Mouse (Mus musculus) stomach, embryonic 16.5 days (tissue): Measurements from ENCODE around the gene Rprd1b. TPM values are rescaled to one million over a fixed set of nuclear protein-coding genes. Genes with fewer than 3 reads are reported as not detected.

ENCODE experiments used
- ATAC-seq: fragments of 200-750 bp; cut with Nextera tagmentation; 2 replicates; pipeline ENCODE4 v1.8.0; 2017; ENCODE audit warnings: moderate number of reproducible peaks, moderate TSS enrichment; ENCODE audit not compliant: insufficient read depth, low FRiP score
- H3K27ac ChIP-seq: fragments of 300-500 bp; sonication (generic); 2 replicates; pipeline ENCODE4 v1.5.1; 2014; ENCODE audit warnings: low read length
- H3K27me3 ChIP-seq: fragments of 300-500 bp; sonication (generic); 2 replicates; pipeline ENCODE4 v1.6.1; 2014; ENCODE audit warnings: low read length, control low read depth, mixed read lengths; ENCODE audit not compliant: control insufficient read depth, insufficient read depth
- H3K36me3 ChIP-seq: fragments of 300-500 bp; sonication (generic); 2 replicates; pipeline ENCODE4 v1.6.1; 2014; ENCODE audit warnings: low read length; ENCODE audit not compliant: control insufficient read depth, insufficient read depth
- H3K4me1 ChIP-seq: fragments of 300-500 bp; sonication (generic); 2 replicates; pipeline ENCODE4 v1.6.1; 2014; ENCODE audit warnings: low read length, control low read depth, mixed read lengths; ENCODE audit not compliant: control insufficient read depth, insufficient read depth
- H3K4me2 ChIP-seq: fragments of 300-500 bp; sonication (generic); 2 replicates; pipeline ENCODE4 v1.6.1; 2014; ENCODE audit warnings: low read depth, low read length, mixed read lengths
- H3K4me3 ChIP-seq: fragments of 300-500 bp; sonication (generic); replicated peaks from 2 replicates; pipeline ENCODE4 v1.5.1; 2014; ENCODE audit warnings: mild to moderate bottlenecking, low read length
- H3K9ac ChIP-seq: fragments of 300-500 bp; sonication (generic); 2 replicates; pipeline ENCODE4 v1.6.1; 2014; ENCODE audit warnings: low read length
- H3K9me3 ChIP-seq: fragments of 300-500 bp; sonication (generic); replicated peaks from 2 replicates; pipeline ENCODE4 v1.6.1; 2016; ENCODE audit warnings: low read length, control low read depth; ENCODE audit not compliant: control insufficient read depth
- WGBS: fragments of 180-500 bp; shearing (Covaris S2); extraction: QIAGEN DNeasy Blood & Tissue Kit; methylation state at CpG from one replicate; pipeline ENCODE4 v1.1.7; 2014; 5-methylcytosine and 5-hydroxymethylcytosine counted together
- polyA plus RNA-seq: library from polyadenylated mRNA; unstranded; fragments of >200 nt; fragmentation: Nextera tagmentation; extraction: Ambion mirVana; gene quantifications from 2 replicates; pipeline ENCODE4 v1.2.1, GENCODE M21; 2015

Gene Rprd1b
- polyA plus RNA-seq = 34.5 and 36.1 TPM in 2 replicates

GRCm38 (mm10) chr2:158028354-158028863 is at the start of gene Rprd1b, which contains the start of gene Tti1:
TSS of gene Rprd1b (plus strand) at chr2:158028497.
TSS of gene Tti1 (minus strand) at chr2:158028433.
- no peaks in the 10 kb centered on the region for H3K36me3 ChIP-seq
- peak within 1 kb of the TSS; percentile 89 for H3K9ac ChIP-seq
- peak within 1 kb of the TSS; percentile 91 for H3K4me2 ChIP-seq
- H3K4me1 ChIP-seq = peaks cover 31% of the 10 kb centered on the region
- peak within 1 kb of the TSS; percentile 98 for H3K4me3 ChIP-seq
- peak within 1 kb of the TSS; percentile 98 for H3K27ac ChIP-seq
- H3K9me3 ChIP-seq = no peaks in the 10 kb centered on the region
- under 1% methylated on average over 52 of the region's 52 CpGs for WGBS
- H3K27me3 ChIP-seq = no peaks in the 10 kb centered on the region
- peak; percentile 96 for ATAC-seq

GRCm38 (mm10) chr2:157979241-157979640 is 49.1 kb upstream of the Rprd1b start:
- no peak for ATAC-seq
- Histone ChIP-seq H3K4me3 (no peak overlapping the region), H3K9me3 (no peaks in the 10 kb centered on the region), H3K27ac (no peak overlapping the region), H3K9ac (no peak overlapping the region), H3K36me3 (no peaks in the 10 kb centered on the region), H3K4me2 (no peak overlapping the region), H3K4me1 (no peaks in the 10 kb centered on the region), H3K27me3 (no peaks in the 10 kb centered on the region; the same call in 1 of the 2 replicates)
- WGBS = 57% methylated on average over 5 of the region's 5 CpGs

- H3K4me2 ChIP-seq = no peak overlapping the region
- WGBS = 78% methylated on average over 3 of the region's 3 CpGs
- ATAC-seq = no peak
- H3K27me3 ChIP-seq = no peaks in the 10 kb centered on the region
- H3K4me3 ChIP-seq = no peak overlapping the region
- H3K36me3 ChIP-seq = no peaks in the 10 kb centered on the region
- no peaks in the 10 kb centered on the region for H3K4me1 ChIP-seq
- H3K27ac ChIP-seq = no peak overlapping the region
- H3K9me3 ChIP-seq = no peaks in the 10 kb centered on the region
- H3K9ac ChIP-seq = no peak overlapping the region
Observed at GRCm38 (mm10) chr2:157982727-157983126, 45.6 kb upstream of the Rprd1b start.

GRCm38 (mm10) chr2:157983276-157983675 is 45.0 kb upstream of the Rprd1b start:
- WGBS = 91% methylated on average over 4 of the region's 4 CpGs
- Histone ChIP-seq H3K27ac (no peak overlapping the region), H3K27me3 (no peaks in the 10 kb centered on the region), H3K9me3 (no peaks in the 10 kb centered on the region), H3K9ac (no peak overlapping the region), H3K36me3 (no peaks in the 10 kb centered on the region), H3K4me1 (no peaks in the 10 kb centered on the region), H3K4me2 (no peak overlapping the region), H3K4me3 (no peak overlapping the region)
- no peak for ATAC-seq

- no peaks in the 10 kb centered on the region for H3K27me3 ChIP-seq
- H3K27ac ChIP-seq = no peak overlapping the region
- H3K4me2 ChIP-seq = no peak overlapping the region
- WGBS = 86% methylated on average over 4 of the region's 4 CpGs
- H3K9ac ChIP-seq = no peak overlapping the region
- H3K4me3 ChIP-seq = no peak overlapping the region
- ATAC-seq = no peak
- H3K4me1 ChIP-seq = no peaks in the 10 kb centered on the region
- no peaks in the 10 kb centered on the region for H3K9me3 ChIP-seq
- no peaks in the 10 kb centered on the region for H3K36me3 ChIP-seq
Observed at GRCm38 (mm10) chr2:157985611-157986010, 42.7 kb upstream of the Rprd1b start.

- H3K9me3 ChIP-seq = no peaks in the 10 kb centered on the region
- H3K27me3 ChIP-seq = no peaks in the 10 kb centered on the region
- no peaks in the 10 kb centered on the region for H3K36me3 ChIP-seq
- no peaks in the 10 kb centered on the region for H3K4me1 ChIP-seq
- H3K4me3 ChIP-seq = no peak overlapping the region
- no peak overlapping the region for H3K4me2 ChIP-seq
- 81% methylated on average over 6 of the region's 6 CpGs for WGBS
- H3K27ac ChIP-seq = no peak overlapping the region
- no peak for ATAC-seq
- H3K9ac ChIP-seq = no peak overlapping the region
Observed at GRCm38 (mm10) chr2:157986235-157986634, 42.1 kb upstream of the Rprd1b start.

- no peak for ATAC-seq
- no peak overlapping the region for H3K4me3 ChIP-seq
- no peaks in the 10 kb centered on the region for H3K27me3 ChIP-seq
- H3K27ac ChIP-seq = no peak overlapping the region
- no peak overlapping the region for H3K4me2 ChIP-seq
- 57% methylated on average over 7 of the region's 7 CpGs for WGBS
- no peaks in the 10 kb centered on the region for H3K9me3 ChIP-seq
- no peak overlapping the region for H3K9ac ChIP-seq
- no peaks in the 10 kb centered on the region for H3K4me1 ChIP-seq
- 0 out of 2 replicates have a peak, but pooled peaks cover 7% of the 10 kb centered on the region for H3K36me3 ChIP-seq
Observed at GRCm38 (mm10) chr2:157988416-157989190, 39.7 kb upstream of the Rprd1b start.

- Histone ChIP-seq H3K27me3 (no peaks in the 10 kb centered on the region), H3K36me3 (0 out of 2 replicates have a peak, but pooled peaks cover 7% of the 10 kb centered on the region), H3K4me1 (no peaks in the 10 kb centered on the region), H3K4me3 (no peak overlapping the region), H3K4me2 (no peak overlapping the region), H3K9me3 (no peaks in the 10 kb centered on the region), H3K27ac (no peak overlapping the region), H3K9ac (no peak overlapping the region)
- no peak for ATAC-seq
- WGBS = 79% methylated on average over 2 of the region's 2 CpGs
Observed at GRCm38 (mm10) chr2:157989946-157990345, 38.4 kb upstream of the Rprd1b start.

GRCm38 (mm10) chr2:157991026-157991425 is 37.3 kb upstream of the Rprd1b start:
- Histone ChIP-seq H3K9me3 (no peaks in the 10 kb centered on the region), H3K4me2 (no peak overlapping the region), H3K27me3 (no peaks in the 10 kb centered on the region), H3K9ac (no peak overlapping the region), H3K36me3 (0 out of 2 replicates have a peak, but pooled peaks cover 11% of the 10 kb centered on the region), H3K4me3 (no peak overlapping the region), H3K27ac (no peak overlapping the region), H3K4me1 (no peaks in the 10 kb centered on the region)
- 64% methylated on average over 6 of the region's 6 CpGs for WGBS
- ATAC-seq = no peak
